Mouse (Mus musculus) neutrophil, adult 5-6 weeks (primary cell): ENCODE results near the gene Ttc12. TPM values are rescaled to one million over a fixed set of nuclear protein-coding genes. Genes with fewer than 3 reads are reported as not detected.

ENCODE experiments used
- ATAC-seq: fragments of 151-379, 151-347 bp; 2 replicates; pipeline ENCODE4 v1.8.0; 2017; ENCODE audit warnings: mild to moderate bottlenecking, moderate TSS enrichment; ENCODE audit not compliant: insufficient number of reproducible peaks, poor library complexity, low FRiP score, severe bottlenecking; ENCODE audit errors: extremely low read depth
- total RNA-seq: library from RNA; stranded (forward); fragments of 200-1000 nt; gene quantifications from 2 replicates; pipeline ENCODE4 v1.2.3, GENCODE M21; 2017

Gene Ttc12
- total RNA-seq, 1 experiment from 2014 or later = 0.81 TPM

DNA sequence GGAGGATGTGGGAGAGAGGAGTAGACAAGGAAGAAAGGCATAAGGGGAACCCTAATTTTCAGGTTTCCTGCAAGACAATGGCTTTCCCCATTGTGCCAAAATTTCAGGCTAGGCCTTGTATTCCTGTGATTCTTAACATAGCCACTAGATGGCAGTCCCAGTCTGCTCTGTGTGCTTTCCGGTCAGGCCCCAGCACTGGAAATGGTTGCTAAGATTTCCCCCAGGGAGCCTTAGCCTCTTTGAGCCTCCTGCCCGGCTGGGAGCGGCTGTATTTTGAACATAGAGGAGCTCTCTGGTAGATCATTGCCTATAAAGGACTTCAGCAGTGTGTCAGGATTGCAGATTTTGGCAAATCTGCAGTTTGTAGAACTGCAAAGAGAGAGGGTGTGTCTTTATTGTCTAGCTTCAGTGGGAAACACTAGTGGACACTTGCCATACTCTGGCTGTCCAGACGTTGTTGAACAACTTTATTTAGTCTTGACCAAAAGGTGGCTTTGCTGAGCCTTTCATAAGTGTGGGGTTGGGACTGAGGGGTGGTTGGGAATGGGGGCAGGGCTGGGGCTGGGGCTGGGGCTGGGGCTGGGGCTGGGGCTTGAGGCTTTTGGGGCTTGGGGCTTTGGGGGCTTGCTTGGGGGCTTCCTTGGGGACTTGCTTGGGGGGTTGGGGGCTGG, 8.1 kb upstream of the Ttc12 start:
- 0 out of 2 replicates have a peak, but pooled peaks have one; percentile 39 for ATAC-seq

DNA sequence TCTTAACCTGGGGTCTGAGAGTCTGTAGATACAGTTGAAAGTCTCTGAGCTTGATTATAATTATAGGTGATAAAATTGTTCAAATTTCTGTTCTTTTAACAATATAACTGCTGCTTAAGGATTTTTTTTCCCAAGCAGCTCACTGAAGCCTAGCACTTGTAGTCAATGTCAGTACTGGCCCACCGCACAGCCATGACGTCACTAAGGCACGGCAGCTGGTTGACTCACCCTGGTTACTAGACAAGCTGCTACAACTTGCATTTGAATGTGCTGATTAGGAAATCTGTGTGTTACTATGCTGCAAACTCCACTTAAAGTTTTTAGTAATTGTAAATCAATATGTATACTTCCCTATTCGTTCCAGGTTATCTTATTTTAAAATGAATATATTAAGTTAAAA, 4.6 kb upstream of the Ttc12 start:
- ATAC-seq = no peak

DNA sequence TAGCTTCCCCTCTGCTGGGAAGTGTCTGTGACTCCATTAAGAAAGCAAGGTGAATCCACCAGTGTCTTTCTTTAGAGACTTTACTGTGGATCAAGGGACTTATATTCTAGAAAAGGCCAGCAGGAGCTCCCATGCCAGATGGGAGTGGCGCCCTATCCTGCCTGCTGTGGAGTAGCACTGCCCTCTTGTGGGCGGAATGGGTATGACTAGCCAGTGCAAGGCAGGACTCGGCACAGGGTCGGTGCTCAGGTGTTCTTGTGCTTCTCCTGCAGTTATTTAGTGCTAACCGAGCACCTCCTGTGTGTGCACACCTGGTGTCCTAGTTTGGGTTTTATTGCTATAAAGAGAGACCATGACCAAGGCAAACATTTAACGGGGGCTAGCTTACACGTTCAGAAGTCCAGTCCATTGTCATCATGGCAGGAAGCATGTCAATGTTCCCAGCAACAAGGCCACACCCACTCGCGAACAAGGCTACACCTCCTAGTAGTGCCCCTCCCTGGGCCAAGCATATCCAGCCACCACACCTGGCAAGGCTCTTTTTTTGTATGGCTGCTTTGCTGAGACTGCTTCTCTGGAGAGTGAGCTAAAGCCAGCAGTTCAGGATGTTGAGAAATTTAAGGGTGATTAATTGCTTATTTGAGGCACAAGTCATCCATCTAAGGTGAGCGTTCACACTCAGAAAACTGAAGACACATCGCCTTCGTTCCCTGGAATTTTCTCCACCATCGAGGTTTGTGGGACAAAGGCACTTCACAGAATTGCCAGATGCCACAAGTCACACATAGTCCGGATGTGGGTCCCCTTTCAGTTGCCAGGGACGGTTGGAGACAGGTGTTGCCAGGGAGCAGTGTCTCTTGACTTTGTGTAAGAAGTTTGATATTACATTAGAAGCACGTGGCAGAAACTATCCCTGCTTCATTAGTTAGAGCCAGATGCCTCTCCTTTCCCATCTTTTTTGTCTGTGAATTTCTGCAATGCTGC, 3.2 kb upstream of the Ttc12 start:
- peak; percentile 50 for ATAC-seq

DNA sequence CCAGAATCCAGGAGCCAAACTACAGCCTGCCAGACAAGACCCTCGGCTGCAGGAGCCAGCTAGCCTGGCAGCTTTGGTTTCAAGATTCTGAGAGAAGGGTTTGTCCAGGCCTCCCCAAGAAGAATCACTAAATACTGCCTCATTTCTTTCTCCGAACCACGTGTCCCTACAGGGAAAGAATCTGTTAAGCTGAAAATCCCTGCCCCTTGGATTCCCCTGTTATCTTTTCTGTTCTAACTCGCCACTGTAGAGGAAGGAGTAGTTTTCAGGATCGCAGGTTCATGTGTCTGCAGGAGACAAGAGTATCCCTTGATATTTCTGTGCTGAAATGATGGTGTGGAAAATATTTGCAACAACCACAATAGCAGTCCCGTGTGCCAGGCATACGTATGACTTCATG, 2.2 kb upstream of the Ttc12 start:
- no peak for ATAC-seq

DNA sequence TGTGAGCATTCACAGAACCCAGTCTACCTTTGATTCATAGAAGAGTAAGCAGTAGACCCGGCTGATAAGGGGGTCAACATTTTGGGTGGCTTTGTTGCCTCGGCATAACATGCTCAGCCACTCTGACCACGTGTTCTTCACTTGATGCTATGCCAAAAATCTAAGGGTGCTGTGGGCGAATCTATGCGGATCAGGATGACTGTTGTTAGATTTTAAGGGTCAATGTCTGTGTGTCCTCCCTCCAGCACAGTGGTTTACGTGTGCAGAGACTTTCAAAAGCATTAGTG, 1.6 kb upstream of the Ttc12 start:
- no peak for ATAC-seq

DNA sequence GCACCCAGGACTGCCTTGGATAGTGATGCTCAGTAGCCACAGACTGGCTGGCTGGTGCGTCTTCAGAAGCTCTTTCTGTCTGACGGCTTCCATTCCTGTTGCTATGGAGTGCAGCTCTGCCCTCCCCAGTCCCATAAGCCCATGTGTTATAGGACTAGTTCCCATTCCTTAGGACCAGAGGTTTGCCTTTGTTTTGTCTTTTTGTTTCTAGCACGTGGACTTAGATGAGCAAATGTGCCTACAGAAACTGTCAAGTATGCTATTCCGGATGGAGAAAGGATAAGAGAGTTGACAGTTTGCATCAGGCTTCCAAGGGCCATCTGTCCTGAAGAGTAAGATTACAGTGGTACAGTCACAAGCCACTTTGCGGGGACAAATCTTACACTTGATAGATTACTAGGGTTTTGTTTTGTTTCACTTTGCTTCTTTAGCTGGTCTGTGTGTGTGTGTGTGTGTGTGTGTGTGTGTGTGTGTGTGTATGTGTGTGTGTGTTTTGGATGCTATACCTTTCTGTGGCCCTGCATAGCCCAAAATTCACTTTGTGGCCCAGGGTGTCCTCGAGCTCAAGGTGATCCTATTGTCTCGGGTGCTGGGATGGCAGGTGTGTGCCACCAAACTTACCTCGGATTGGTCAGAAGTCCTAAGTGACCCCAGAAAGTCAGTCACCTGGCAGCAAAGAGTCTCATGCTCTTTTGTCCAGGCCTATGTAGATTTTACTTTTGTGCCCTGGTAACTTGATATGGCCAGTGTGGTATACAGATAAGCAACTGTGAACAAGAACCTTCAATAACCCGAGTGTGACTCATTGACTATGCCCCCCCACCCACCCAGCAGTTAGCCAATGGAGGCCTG, 1.0 kb upstream of the Ttc12 start:
- no peak for ATAC-seq

DNA sequence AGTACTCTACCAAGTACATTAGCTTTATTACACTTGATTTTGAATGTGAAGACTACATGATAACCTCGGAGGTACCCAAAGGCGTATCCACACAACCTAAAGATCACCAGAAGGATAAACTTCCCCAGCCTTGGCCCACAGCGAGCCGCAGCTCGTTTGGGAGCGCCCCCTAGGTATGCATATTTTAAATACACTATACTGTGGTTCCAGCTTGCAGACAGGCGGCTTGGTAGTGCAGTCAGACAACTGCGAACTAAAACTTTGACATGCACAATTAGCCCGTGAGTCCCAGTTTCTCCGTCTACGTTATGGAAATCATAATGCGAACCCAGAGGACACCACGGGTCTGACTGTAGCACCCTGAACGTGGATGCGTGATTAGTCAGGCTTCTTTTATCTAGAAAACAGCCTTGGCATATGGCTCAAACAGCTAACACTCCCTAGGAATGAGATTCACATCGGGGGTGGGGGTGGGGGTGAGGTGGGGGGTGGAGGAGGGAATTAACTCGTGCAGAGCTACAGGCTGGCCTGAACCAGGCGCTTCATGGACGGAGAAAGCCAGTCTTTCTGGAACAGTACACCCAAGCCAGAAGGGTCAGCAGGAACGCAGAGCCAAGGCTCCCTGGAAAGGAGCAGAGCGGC, 654 bp downstream of the Ttc12 start:
- no peak for ATAC-seq

DNA sequence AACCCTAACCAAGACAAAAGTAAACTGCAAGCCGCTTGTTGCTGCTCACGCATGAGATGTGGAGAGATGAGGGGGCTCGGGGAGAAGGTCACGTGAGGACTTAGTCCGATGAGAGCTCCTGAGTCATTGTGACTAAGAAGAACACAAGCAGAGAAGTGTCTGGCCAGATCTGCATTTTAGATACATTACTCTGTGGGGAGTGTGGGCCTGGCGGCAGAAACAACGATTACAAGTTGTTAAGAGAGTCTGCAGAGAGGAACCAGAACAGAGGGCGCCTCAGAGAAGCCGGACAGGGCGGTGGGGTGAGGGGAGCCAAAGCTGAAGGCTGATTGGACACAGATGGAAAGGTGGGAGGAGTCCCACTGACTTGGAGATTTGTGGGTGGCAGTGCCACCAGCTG, 2.7 kb downstream of the Ttc12 start:
- ATAC-seq = no peak

DNA sequence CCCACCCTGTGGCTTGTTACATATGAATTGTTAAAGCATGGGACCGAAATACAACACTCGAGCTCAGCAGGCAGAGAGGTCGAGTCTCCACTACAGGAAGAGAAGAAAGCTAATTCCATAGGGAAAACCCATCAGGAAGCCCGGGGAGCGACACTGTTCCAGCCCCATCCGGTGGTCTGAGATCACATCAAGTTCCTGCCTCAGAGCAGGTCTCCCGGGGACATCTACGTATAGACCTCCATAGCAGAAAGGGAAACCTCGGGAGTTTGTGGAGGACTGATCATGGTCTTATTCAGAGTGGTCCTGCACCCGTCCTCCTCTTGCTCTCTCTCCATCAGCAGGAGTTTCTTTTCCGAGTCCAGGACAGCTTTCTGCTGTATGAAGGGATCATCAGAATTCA, 13.9 kb downstream of the Ttc12 start:
- ATAC-seq = no peak

DNA sequence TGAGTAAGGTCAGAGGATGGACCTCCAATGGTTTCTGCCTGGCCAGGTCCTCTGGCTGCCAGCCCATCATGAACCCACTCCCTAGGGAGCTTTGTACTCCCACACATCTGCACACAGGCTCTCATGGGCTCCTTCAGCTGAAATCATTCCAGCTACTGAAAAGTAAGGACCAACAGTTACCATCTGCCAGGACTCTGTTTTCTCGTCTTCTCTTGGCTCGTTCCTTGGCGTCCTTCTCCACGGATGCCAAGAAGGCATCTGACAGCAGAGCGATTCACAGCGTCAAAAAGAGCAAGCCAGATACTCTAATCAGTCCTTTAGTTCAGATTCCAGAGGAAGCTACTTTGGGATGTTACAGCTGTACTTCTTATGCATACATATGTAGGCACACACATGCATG, 15.1 kb downstream of the Ttc12 start:
- ATAC-seq = no peak

DNA sequence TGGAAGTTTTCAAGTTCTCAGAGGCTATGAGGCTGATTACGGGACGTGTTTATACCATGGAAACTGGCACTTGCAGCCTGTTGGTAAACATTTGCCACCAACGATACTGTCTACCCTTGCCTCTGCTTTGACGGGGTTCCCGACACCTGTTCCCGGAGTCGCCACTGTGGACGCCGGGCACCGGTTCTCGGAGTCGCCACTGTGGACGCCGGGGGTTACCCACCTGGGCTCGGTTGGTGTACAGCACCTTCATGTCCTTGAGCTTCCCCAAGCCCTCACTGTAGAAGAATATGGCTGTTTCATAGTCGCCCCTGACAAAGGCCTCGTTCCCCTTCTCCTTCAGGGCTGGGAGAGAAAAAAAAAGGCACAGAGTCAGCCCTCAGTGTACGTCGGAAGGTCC, 16.0 kb downstream of the Ttc12 start:
- no peak for ATAC-seq

DNA sequence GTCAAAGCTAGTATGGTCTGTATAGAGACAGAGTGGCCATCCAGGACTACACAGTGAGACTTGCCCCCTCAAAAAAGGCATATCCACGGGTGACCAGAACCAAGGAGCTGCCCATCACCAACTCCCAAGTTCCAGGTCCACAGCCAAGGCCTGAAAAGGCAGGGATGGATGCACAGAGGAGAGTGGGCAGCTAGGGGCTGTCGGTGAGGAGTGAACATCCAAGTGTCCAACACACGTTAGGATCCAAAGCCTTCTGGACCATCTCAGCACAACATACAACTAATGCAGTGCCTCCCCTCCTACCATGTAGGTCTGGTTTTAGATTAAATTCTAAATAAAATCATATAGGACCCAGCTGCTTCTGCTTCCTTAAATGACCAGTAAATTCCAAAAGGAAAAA, 29.9 kb downstream of the Ttc12 start:
- no peak for ATAC-seq

DNA sequence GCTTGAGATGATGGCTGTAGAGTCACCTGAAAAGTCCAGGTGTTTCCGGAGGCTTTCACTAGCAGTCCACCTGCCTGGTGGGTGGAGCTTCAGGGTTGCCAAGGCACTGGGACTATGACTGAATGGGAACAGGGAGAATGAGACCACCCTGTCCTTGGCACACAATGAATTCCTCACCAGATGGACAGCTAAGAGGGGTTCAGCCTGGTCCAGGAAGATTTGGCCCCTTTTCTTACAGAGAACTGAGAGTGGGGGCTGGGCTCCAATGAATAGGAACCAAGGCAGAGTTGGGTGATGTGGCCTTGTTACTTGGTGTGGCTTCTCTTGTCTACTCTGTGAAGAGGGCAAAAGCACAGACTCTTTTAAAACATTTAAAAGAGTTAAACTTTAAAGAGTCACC, 33.6 kb downstream of the Ttc12 start:
- ATAC-seq = no peak

DNA sequence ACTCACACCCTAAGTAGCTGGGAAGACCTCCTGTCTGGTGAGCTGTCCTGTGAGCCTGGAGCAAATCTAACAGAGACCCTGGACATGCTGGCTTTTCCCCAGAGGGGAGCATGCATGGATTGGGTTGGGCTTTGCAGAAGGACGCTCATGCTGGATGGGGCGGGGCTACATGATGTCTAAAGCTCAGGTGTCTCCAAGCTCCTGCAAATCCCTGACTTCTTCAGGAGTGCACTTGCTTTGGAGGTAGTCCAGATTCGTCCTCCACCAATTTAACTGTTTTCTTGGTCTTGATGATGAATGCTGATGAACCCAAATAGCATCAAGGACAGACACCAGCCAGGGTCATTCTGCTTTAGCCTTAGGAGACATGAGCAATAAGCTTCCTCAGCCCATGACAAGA, 35.5 kb downstream of the Ttc12 start:
- no peak for ATAC-seq

DNA sequence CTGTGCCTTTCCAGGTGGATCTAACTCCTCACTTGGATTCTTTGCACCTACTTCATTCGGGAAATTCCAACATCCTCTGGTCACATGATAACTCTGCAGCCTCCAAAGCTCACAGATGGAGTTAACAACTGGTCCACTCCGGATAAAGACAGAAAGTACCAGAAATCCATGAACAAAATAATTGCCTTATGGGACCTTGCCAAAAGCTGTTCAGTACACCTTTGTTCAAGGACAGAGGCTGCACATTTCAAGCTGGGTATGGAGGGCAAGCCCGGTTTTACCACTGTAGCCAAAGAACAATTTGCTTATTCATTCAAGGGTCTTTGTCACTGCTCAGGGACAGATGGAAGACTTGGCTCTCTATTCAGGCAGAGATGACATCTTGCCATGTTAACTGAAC, 43.4 kb downstream of the Ttc12 start:
- no peak for ATAC-seq

DNA sequence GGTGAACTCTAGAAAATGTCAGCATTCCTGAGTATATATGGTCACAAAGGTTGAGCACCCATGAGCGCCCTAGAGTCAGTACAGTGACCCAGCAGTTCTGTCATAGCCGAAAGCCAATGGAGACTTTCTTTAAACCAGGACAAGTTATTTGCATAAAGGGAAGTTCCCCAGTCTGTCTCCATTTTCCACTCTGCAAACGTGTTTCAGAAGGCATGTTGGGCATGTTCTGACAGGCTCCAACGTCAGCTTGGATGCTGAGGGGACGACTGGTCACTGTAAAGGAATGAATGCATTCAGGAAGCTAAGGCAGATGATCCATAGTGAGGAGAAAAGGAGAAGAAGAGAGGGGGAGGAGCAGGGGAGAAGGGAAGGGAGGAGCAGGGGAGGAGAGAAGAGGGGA, 58.5 kb downstream of the Ttc12 start:
- ATAC-seq = no peak

DNA sequence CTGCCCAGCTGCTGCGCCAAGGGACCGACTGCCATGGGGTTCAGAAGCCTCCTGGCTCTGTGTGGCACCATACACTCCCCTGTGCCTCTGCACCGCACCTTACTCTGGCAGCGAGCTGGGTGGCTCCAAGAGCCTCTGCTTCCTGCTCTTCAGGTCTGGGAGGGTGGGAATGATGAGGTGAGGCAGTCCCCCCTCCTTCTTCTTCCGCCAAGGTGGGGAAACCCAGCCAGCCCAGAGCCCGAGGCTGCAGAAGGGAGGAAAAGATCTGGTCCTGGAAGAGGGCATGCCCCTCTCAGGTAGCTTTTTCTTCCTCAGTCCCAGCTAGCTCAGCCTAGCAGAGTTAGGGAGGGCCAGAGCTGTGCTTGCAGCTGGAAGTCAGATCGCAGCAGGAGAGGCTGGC, 59.1 kb downstream of the Ttc12 start, which contains the start of gene Ankk1:
TSS of gene Ankk1 (minus strand) at position 101 of the 400 bp plus-strand sequence.
- no peak for ATAC-seq

DNA sequence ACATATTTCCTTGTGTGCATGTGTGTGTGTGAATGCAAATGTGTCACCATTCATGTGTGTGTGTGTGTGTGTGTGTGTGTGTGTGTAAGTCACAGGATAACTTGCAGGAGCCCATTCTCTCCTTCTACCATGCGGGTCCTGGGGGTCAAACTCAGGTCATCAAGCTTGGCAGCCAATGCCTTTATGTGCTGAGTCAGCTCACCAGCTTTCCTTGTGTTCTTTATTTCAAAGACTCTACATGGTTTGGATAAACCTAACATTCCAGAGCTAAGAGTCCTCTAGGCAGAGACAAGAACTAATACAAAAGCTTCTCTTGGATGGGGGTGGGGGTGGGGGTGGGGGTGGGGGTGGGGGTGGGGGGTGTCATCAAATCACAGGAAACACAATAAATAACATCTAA, 60.4 kb downstream of the Ttc12 start:
- ATAC-seq = no peak

DNA sequence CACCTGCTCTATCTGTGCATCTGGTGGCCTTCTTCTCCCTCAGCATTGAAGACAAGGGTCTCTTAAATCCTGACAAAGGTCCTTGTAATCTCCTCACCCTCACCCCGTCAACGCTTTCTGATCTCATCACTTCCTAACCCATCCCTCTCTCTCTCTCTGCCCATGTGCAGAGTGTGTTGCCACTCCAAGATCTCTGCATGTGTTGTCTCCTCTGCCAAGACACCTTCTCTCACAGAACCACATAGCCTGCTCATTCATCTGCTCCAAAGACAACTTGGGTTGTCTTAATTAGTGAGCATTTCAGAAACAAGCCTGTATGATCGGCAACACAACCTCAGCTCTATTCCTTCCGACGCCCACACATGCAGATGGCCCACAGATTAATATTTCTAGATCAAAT, 62.2 kb downstream of the Ttc12 start:
- ATAC-seq = no peak
